Mouse (Mus musculus) embryo, embryonic 11.5 days (tissue): ENCODE measurements around the gene Thoc5.

Experiments used
- DNase-seq: peaks from one replicate; pipeline ENCODE4 v3.0.0-alpha.2; 2012; ENCODE audit warnings: low read depth, low spot score

The Thoc5 gene

DNA sequence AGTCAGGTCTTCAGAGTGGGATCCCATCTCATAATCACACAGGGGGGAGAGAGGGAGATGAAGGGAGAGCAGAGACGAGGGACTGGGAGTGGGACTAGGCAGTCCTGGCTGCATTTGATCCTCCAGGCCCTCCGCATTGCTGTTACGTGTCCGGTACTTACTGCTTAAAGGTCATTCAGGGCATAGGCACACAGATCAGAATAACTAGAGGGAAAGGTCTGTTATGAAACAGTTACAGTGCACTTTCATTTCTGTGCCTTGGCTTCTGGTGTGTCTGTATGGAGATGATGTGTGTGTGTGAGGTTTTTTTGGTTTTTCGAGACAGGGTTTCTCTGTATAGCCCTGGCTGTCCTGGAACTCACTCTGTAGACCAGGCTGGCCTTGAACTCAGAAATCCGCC is 11.1 kb downstream of the Thoc5 start:
- no peak for DNase-seq

DNA sequence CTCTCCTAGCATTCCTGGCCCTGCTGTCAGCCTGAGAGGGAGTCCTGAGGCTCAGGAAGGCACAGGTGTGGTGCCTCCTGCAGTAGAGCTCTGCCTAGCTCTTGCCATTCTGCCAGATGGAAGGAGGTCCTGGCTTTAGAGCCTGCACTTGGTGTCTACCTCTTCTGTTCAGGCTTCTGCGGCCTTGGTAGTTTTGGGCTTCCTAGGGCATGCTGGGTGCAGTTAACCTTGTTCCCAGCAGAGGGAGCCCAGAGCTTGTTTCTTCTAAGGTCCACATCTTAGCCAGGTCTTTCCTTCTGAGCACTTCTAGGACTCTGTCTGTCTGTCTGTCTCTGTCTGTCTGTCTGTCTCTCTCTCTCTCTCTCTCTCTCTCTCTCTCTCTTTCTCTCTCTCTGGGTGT is 20.9 kb downstream of the Thoc5 start:
- peak; percentile 39 for DNase-seq

DNA sequence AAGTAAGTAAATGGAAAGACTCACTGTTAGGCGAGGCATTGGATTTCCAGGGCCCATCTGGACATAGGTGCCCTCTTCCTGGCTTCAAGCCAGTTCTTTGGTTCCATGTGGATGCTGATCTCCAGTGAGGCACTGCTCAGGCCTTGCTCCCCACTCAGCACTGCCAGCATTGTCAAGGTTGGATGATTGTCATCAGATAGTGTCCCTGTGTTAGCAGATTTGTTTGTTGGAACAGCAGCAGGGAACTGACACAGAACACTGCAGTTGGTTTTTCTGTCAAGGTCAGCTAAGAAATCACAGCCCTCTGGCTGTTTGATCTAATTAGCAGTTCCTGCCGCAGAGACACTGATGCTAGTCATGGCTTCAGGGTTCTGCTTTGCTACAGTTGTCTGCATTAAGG is 26.2 kb downstream of the Thoc5 start:
- no peak for DNase-seq

DNA sequence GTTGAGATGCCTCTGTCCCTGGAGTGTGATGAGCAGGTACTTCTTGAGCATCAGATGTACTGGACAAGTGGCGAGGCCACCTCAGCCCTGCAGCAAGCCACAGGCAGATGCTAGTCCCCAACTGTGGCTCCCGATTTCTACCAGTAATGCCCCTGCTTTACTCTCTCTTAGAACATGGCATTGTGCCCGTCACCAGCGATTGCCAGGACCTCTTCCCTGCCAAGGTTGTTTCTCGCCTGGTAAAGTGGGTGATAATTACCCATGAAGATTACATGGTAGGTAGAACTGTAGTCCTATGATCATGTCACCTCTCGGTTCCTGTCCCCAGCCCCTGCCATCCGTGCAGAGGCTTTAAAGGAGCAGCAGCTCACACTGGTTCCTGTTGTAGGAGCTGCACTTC is 26.6 kb downstream of the Thoc5 start:
- DNase-seq: no peak

DNA sequence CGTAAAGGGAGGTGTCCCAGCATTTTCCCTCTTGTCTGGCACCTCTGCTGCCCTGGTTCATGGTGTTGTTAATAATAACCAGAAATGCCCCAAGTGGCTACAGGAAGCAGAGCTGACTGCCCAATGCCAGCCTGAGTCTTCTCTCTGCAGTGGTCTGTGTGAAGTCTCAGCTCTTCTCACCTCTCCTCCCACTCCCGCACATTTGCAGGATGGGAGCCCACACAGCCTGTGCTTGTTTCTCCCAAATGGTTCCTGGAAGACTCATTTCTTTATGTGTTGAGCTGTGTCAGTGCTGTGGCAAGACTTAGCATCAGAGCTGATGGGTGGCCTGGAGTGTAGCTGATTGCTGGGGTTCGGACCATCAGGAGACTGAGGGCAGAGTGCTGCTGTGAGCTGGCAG is 32.1 kb downstream of the Thoc5 start:
- DNase-seq: no peak

DNA sequence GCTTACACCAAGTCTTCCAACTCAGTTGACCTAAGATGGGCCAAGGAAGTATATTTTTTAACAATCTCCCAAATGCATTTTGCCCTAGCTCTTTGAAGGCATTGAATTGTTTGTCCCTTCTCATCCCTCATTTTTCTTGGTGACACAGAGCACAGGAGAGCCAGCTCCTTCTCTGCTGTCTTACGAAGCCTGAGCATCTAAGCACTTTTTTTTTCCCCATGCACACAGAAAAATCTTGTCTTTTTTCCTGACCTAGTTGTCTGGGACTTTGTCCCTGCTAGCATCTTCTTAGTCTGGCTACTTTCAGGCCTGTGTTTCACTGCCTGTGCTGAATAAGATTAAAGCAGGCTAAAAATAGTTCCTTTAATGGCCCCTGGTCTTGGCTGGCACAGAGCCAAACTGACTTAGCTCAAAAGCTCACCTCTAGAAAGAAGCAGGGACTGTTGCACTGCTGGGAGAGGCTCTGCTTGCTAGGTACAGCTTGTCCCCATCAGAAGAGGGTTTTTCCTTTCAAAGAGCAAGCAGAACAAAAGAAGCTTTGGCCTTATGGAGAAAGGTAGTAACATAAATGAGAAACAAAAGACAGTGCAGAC is 36.0 kb downstream of the Thoc5 start:
- DNase-seq: peak; percentile 14

DNA sequence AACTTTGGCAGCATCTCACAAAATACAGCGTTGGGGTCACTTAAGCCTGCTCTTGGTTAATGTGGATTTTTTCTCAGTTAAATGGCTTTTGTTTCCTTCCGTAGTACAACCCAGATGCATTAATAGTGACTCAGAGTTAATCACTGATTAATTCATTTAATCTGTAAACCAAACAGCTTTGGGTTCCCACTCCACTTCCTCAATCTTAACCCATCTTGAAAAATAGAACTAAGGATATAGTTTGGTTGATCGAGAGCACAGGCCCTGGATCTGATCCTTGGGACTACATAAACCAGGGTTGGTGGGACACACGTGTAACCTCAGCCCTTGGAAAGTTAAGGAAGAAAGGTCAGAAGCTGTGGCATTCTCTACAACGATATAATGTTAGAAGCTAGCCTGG is 41.1 kb downstream of the Thoc5 start:
- DNase-seq: no peak

DNA sequence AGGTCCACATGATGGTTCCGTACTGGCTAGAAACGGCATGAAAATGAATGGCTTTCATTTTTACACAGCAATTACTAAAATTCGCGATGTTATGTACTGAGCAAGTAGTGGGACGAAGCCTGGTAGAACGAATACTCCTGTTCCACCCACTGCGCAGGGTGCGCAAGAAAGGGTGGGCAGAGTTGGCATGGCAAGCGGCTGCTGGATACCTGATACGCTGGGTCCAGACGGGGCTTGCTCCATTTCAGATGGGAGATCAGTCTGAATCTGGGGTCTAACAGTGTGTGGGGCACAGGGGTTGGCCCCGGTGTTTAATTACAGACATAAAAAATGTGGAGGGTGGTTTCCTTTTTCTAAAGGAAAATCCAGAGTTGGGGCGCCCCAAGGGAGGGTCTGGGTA is 51.4 kb downstream of the Thoc5 start:
- DNase-seq: no peak

DNA sequence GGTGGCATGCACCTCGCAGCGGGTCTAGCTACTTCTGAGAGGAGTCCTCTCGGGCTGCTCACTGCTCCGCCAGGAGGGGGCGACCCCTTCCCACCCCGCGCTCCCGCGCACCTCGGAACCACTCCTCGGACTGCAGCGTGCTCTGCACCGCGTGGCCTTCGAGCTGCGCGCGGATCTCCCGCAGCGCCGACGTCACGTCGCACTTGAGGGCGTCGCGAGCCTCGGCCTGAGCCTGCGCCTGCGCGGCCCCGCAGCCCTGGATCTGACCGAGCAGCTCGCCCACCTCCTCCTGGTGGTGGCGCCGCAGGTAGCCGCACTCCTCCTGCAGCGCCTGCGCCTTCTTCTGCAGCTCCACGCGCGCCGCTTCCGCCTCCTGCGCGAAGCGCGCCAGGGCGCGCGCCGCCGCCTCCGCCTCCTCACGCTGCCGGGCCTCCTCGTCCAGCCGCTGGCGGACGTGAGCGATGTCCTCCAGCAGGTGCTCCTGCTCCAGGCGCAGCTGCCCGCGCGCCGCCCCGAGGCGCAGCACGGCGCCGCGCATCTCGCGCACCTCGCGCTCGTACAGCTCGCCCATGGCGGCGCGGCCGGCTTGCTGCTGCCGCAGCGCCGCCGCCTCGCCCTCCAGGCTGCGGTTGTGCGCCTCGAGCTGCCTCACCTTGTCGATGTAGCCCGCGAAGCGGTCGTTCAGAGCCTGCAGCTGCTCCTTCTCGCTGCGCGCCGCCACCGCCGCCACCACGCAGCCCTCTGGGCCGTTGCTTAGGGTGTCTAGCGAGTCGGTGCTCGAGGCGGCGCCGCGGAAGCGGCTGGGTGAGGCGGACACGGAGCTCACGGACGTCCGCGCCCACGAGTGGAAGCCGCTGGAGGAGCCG is 52.1 kb downstream of the Thoc5 start:
- DNase-seq: peak; percentile 42

DNA sequence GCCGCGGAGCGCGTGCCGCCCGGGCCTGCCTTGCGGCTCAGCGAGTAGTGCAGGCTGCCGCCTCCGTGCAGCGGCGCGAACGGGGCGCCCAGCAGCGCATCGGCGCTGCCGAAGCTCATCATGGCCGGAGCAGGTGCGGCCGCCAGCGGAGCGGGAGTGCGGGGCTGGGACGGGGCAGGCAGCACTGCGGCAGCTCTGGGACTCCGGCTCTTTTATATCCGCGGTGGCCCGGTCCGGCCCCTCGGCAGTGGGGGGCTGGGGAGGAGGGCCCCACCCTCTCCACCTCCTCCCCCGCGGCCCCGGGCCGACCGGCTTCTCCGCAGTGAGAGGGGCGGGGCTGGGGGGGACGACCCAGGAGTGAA is 52.7 kb downstream of the Thoc5 start, which contains the start of gene Nefh:
Nefh (minus strand) TSS at position 252 of the 362 bp plus-strand sequence.
- DNase-seq: no peak

DNA sequence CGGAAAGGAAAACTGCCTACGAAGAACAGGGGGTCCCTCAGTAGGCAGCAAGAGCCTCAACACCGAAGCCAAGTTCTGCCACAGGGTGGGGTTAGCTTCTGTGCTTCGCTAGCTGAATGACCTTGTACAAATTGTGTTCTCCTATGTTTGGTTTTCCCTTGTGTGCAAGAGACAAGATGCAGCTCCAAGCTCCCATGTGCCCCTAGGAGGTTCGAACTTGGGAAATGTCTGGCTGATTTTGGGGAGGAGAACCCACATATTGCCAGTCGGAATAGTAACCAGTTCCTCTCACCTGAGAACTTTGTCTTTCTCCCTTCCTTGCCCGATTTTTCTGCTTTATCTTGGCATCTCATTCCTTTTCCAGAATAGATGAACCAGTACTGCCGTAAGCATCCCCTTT is 53.7 kb downstream of the Thoc5 start:
- no peak for DNase-seq

DNA sequence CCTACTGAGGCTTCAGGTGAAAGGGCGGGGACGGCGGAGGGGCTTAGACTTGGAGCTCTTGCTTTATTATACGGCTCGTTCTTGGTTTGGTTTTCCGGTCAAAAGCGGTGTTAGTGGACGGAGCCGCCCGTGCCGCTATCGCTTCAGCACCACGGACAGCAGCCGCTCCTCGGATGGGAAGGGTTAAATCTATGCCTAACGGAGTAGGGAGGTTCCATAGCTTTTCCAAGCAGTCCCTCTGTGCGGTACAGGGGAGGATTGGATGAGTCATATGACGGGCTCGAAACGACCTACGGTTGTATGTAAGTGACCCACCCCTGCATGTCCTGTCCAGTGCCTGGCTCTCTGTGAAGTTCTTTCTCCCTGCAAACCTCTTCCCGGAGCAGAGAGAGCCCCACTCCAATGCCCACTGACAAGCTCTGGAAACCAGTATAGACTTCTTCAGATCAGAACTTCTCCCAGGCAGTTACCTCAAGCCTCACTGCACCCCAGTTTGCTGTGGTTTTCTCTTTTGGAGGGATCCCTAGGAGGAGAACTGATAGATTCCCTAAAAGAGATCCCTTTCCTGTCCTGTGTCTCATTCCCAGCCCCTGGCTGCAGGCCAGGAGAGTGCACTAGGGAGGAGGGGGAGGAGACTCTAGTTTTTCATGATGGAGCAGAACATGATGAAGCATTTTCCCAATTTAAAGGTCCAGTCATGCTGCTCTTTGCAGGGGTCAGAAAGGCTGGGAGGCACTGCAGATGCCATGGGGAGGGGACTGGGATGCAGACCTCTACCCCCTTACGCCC is 54.3 kb downstream of the Thoc5 start:
- peak; percentile 64 for DNase-seq

DNA sequence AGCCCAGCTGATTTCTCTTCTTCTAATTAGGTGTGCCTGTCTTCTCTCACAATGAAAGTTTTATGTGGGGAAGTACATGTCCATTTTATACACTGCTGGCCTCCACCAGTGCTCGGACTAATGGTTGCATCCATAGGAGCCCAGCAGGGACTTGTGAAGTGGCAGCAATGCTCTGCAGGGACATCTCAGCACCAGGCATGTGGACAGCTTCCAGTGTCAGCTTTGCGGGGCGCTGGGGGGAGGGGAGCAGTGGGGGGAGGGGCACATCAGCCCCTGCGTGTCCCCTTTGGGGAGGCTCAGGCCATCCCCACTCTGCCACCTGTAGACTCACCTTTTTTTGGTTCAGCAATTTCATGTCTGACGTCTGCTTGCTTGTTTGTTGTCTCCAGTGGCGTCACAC is 58.3 kb downstream of the Thoc5 start:
- no peak for DNase-seq

DNA sequence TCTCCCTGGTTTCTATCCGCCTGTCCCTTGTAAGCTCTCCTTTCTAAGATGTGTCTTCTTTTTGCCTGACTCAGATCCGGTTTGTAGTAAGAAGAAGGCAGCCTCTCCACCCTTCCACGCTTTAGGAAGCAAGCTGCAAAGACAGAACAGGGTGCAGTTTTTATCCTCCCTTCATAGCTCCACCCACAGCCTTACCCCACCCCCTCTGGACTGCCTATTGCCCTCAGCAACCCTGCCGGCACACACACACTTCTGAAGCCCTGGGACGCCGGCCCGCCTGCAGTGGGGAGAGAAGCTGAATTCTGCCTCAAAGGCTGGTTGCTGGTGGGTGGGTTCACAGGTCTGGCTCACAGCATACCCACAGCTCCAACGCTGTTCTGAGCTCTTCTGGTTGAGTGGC is 58.8 kb downstream of the Thoc5 start:
- DNase-seq: no peak

DNA sequence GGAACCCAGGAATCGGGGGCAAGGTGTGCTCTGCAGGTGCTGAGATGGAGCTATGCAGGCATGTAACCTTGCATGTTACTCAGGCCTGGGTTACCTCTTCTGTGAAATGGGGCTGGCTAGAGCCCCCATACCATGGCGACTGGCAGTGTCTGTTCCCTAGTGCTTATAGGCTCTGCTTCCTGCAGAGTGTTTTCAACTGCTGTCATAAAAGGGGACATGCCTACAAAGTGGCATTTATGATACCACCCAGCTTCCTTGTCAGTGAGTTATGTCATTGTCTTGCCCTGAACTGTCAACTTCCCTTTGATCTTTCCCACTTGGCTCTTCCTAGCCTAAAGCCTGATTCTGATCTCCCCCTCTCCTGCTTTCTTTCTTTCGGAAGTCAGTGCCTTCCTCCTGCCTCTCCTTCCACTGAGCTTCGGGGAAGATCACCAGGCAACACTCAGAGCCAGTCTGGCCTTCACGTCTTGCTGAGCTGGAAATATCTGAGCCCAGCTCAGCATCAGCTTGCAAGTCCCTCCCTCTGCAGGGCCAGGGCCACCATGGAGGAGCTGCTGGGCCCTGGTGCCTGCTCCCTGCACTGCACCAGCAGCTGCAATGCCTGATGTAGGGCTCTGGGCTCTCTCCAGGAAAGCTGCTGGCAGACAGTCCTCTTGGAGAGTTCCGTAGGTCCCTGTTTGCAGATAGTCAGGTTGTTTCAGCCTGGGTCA is 68.1 kb downstream of the Thoc5 start:
- no peak for DNase-seq

DNA sequence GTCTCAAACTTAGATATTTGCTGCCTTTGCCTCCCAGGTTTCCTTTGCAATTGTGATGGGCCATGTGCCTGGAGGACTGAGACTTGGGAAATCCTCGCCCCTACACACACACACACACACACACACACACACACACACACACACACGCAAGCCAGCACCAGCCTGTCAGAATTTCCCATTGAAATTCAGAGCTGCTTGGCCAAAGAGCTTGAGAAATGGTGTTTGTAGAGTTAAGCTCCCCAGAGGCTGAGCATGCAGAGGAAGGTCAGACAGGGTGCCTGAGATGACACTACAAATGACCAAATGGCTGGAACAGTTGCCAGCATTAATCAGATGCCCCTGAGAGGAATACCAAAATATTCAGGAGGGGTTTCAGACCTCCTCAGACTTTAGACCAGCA is 71.2 kb downstream of the Thoc5 start:
- DNase-seq: no peak

DNA sequence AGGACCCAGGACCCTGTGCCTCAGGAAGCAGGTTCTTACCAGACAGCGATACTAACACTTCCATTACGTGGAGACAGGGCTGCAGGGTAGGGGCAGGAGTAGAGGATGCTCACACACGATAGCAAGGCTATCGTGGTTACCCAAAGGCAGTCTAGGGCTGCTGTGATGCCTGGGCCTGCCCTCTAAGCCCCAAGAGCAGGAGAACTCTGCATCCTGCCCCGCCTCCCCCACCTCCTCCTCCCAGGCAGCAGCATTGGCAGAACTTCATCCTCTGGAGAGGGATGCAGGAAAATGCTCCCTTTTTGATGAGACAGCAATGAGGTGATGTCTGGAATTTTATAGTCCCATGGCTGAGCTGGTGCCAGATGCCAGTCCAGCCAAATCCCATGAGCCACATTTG is 71.8 kb downstream of the Thoc5 start:
- DNase-seq: no peak

DNA sequence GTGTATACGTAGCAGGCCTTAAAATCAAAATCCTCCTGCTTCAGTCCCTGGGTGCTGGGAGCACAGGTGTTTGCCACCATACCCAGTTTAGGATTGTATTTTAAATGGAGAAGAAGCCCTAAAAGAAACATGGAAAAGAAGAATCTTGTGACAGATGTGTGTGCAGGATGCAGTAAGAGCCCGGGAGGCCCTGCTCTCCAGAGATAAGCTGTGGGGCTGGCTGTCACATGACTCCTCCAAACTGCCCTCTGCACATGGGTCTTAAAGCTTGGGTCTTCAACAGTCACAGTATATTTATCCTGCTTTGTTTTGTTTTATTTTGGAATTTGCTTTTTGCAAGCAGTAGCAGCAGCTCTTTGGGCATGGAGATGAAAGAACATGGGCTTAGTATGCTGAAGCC is 72.4 kb downstream of the Thoc5 start:
- DNase-seq: no peak

DNA sequence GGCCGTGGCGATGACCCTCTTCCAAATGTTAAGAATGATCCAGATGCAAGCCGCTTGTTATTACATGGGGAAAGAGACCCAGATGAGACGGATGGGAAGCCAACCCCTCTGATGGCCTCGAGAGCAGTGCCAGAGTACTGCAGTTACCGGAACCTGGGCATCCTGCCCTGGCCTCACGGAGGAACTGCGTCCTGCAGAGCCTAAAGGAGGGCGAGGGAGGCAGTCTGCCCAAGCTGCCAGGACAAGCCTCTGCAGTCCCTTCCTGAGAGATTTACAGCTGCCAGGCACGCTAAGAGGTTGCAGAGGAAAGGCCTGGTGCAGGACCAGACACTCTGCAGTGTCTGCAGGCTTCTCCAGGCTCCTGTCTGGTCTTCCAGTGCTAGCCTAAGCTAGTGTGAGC is 73.3 kb downstream of the Thoc5 start:
- no peak for DNase-seq

DNA sequence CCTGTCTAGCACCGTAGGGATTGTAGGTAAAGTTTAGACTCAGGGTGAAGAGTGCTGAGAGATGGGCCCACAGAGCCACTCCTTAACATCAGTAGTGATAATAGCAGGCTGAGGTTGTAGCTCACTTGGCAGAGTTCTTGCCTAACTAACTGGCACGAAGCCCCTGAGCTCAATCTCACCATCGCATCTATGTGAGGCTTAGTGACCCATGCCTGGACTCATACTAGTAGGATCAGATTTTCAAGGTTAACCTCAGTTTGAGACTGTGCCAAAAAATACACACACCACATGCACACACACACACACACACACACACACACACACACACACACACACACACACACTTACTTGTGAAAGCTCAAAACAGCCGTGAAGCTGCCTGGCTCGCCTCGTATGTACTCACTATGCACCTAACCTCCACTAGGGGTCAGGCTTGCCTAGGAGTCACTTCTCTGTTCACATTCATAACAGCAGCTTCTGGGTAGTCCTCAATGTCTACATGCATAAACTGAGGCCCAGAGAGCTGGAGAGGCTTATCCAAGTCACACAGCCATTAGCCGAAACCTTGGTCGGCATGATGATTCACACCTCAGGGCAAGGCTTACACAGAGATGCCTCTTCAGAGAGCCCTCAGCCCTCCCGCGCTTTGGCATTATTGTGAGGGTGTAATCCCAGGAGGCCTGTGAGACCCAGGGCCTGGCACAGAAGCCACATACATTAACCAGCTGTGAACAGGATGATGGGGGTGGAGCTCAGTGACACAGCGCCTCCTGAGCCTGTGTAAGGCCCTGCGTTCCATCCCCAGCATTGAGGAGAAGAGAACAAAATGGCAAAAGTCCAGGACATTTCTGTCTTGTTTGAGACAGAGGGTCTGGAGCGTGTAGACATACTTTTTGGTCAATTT is 78.1 kb downstream of the Thoc5 start:
- peak; percentile 55 for DNase-seq

DNA sequence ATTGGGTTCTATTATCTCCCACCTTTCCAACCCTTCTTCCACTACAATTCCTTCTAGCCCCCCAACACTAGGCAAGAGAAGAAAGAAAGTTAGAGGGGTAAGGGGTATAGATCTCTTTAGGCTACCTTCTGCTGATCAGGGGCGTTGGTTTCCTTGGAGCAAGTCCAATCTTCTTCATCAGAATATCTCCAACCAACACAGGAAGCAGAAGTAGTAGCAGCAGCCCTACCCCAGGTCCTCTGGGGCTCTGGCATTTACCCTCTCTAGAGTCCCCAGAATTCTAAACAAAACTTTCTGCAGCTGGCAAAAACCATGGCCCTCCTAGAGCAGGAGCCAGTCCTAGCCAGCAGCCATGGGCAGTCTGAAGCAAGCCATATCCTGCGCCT is 78.7 kb downstream of the Thoc5 start:
- no peak for DNase-seq
